Mouse (Mus musculus): ENCODE measurements around the gene Cox19. TPM values are rescaled to one million over a fixed set of nuclear protein-coding genes. Genes with fewer than 3 reads are reported as not detected.
A peak's percentile ranks its signal among the peaks of the same experiment; 100 is the strongest.

The Cox19 gene
- polyA plus RNA-seq, 1 experiment from 2014 or later: 131 TPM

DNA sequence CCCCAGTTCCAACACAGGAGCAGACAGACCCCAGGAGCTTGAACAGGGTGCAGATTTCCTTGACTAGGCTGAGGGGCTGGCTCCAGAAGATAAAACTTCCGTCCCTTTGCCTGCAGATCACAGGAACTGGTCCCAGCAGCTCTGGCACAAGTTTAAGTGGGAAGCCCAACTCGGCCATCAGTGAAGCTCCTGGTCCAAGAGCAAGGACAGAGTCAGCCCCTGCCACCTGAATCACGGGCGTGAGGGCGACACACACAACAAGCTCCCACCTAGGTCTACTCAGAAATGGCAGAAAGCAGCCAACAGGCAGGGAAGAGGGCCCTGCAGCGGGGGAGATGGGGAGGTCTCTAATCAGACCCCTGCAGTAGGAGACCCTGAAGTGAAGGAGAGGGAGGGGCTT lies 19.1 kb upstream of the Cox19 start:
- Histone ChIP-seq H3K4me2 (replicated peaks) (no peak overlapping the region), H3K36me3 (no peaks in the 10 kb centered on the region), H3K9ac (replicated peaks) (peak overlapping the region; percentile 89; the same call in 1 of the 2 replicates), H3K27ac (no peak overlapping the region), H3K4me1 (replicated peaks) (peaks cover 34% of the 10 kb centered on the region), H3K9me3 (no peaks in the 10 kb centered on the region), H3K27me3 (no peaks in the 10 kb centered on the region), H3K4me3 (replicated peaks) (no peak overlapping the region)
- WGBS: 91% methylated on average over 6 of the region's 6 CpGs
- no peak for ATAC-seq

GRCm38 (mm10) chr5:139368638-139369320 lies 17.6 kb upstream of the Cox19 start:
- Histone ChIP-seq H3K27ac (no peak overlapping the region), H3K27me3 (no peaks in the 10 kb centered on the region), H3K9ac (replicated peaks) (no peak overlapping the region), H3K9me3 (no peaks in the 10 kb centered on the region), H3K36me3 (no peaks in the 10 kb centered on the region), H3K4me1 (replicated peaks) (peaks cover 45% of the 10 kb centered on the region), H3K4me3 (replicated peaks) (no peak overlapping the region), H3K4me2 (replicated peaks) (no peak overlapping the region)
- WGBS: 85% methylated on average over 11 of the region's 11 CpGs
- ATAC-seq: no peak

- H3K27ac ChIP-seq: no peak overlapping the region
Observed at GRCm38 (mm10) chr5:139367884-139368458, 16.8 kb upstream of the Cox19 start.

GRCm38 (mm10) chr5:139366484-139366883 lies 15.3 kb upstream of the Cox19 start:
- Histone ChIP-seq H3K4me3 (replicated peaks) (no peak overlapping the region), H3K4me1 (replicated peaks) (peaks cover 34% of the 10 kb centered on the region), H3K27me3 (no peaks in the 10 kb centered on the region), H3K9ac (replicated peaks) (no peak overlapping the region), H3K4me2 (replicated peaks) (no peak overlapping the region), H3K27ac (no peak overlapping the region), H3K36me3 (peaks cover 12% of the 10 kb centered on the region; the same call in 1 of the 2 replicates), H3K9me3 (no peaks in the 10 kb centered on the region)
- no peak for ATAC-seq
- 77% methylated on average over 11 of the region's 11 CpGs for WGBS

More at GRCm38 (mm10) chr5:139367884-139368458, 16.8 kb upstream of the Cox19 start:
- ATAC-seq: no peak
- Histone ChIP-seq H3K4me2 (replicated peaks) (no peak overlapping the region), H3K36me3 (peaks cover under 1% of the 10 kb centered on the region; the same call in 1 of the 2 replicates), H3K4me3 (replicated peaks) (no peak overlapping the region), H3K4me1 (replicated peaks) (peaks cover 45% of the 10 kb centered on the region), H3K9ac (replicated peaks) (no peak overlapping the region), H3K27me3 (no peaks in the 10 kb centered on the region), H3K9me3 (no peaks in the 10 kb centered on the region)
- WGBS: 89% methylated on average over 4 of the region's 4 CpGs

- no peak for ATAC-seq
- no peaks in the 10 kb centered on the region for H3K9me3 ChIP-seq
- no peak overlapping the region for H3K4me2 ChIP-seq (replicated peaks)
- no peak overlapping the region for H3K4me3 ChIP-seq (replicated peaks)
- H3K27ac ChIP-seq: no peak overlapping the region
- WGBS: 89% methylated on average over 1 of the region's 1 CpGs
- peaks cover 28% of the 10 kb centered on the region for H3K4me1 ChIP-seq (replicated peaks)
- H3K9ac ChIP-seq (replicated peaks): no peak overlapping the region
- peaks cover 12% of the 10 kb centered on the region; the same call in 1 of the 2 replicates for H3K36me3 ChIP-seq
- no peaks in the 10 kb centered on the region for H3K27me3 ChIP-seq
Observed at GRCm38 (mm10) chr5:139365827-139366226, 14.6 kb upstream of the Cox19 start.

GRCm38 (mm10) chr5:139364911-139365571 lies 13.8 kb upstream of the Cox19 start:
- Histone ChIP-seq H3K9me3 (no peaks in the 10 kb centered on the region), H3K4me1 (replicated peaks) (peaks cover 21% of the 10 kb centered on the region), H3K4me2 (replicated peaks) (no peak overlapping the region), H3K9ac (replicated peaks) (peak overlapping the region; percentile 39; the same call in 1 of the 2 replicates), H3K27me3 (no peaks in the 10 kb centered on the region), H3K36me3 (peaks cover 17% of the 10 kb centered on the region; the same call in 1 of the 2 replicates), H3K4me3 (replicated peaks) (no peak overlapping the region), H3K27ac (no peak overlapping the region; the same call in 1 of the 2 replicates)
- 39% methylated on average over 5 of the region's 5 CpGs for WGBS
- ATAC-seq: peak; percentile 35

GRCm38 (mm10) chr5:139364260-139364910 lies 13.2 kb upstream of the Cox19 start:
- H3K9ac ChIP-seq (replicated peaks): no peak overlapping the region
- H3K4me2 ChIP-seq (replicated peaks): no peak overlapping the region
- no peak overlapping the region for H3K4me3 ChIP-seq (replicated peaks)
- peaks cover 17% of the 10 kb centered on the region; the same call in 1 of the 2 replicates for H3K36me3 ChIP-seq
- H3K9me3 ChIP-seq: no peaks in the 10 kb centered on the region
- 40% methylated on average over 12 of the region's 12 CpGs for WGBS
- peak; percentile 73 for ATAC-seq
- no peak overlapping the region; the same call in 1 of the 2 replicates for H3K27ac ChIP-seq
- H3K4me1 ChIP-seq (replicated peaks): peaks cover 15% of the 10 kb centered on the region
- H3K27me3 ChIP-seq: no peaks in the 10 kb centered on the region

DNA sequence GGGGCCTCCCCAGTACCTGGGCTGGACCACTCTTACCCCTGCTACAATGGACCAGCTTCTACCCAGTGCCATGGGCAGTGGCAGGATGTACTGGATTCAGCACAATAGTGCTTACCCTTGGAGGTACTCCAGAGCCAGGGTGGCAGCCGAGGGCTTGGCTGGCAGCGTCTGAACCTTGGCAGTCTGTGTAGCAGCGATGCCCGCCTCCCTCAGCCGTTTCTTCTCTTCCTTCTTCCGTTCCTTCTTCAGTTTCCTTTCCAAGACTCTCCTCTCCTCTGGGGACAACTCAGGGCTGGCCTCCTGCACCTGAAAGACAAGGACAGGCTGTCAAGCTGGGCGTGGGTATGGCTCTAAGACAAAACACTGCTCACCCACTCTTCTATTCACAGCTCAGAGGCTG lies 12.6 kb upstream of the Cox19 start:
- 62% methylated on average over 7 of the region's 7 CpGs for WGBS
- Histone ChIP-seq H3K36me3 (peaks cover 17% of the 10 kb centered on the region; the same call in 1 of the 2 replicates), H3K4me1 (replicated peaks) (peaks cover 14% of the 10 kb centered on the region), H3K9me3 (no peaks in the 10 kb centered on the region), H3K27me3 (no peaks in the 10 kb centered on the region), H3K9ac (replicated peaks) (no peak overlapping the region), H3K27ac (no peak overlapping the region), H3K4me3 (replicated peaks) (no peak overlapping the region), H3K4me2 (replicated peaks) (no peak overlapping the region)
- peak; percentile 40; the same call in 1 of the 2 replicates for ATAC-seq

- 96% methylated on average over 5 of the region's 5 CpGs for WGBS
- H3K9ac ChIP-seq (replicated peaks): no peak overlapping the region
- H3K4me3 ChIP-seq (replicated peaks): no peak overlapping the region
- peaks cover under 1% of the 10 kb centered on the region; the same call in 1 of the 2 replicates for H3K4me1 ChIP-seq (replicated peaks)
- peaks cover 17% of the 10 kb centered on the region; the same call in 1 of the 2 replicates for H3K36me3 ChIP-seq
- H3K9me3 ChIP-seq: no peaks in the 10 kb centered on the region
- ATAC-seq: no peak
- no peaks in the 10 kb centered on the region for H3K27me3 ChIP-seq
- H3K27ac ChIP-seq: no peak overlapping the region
- no peak overlapping the region for H3K4me2 ChIP-seq (replicated peaks)
Observed at GRCm38 (mm10) chr5:139359244-139359643, 8.0 kb upstream of the Cox19 start.

DNA sequence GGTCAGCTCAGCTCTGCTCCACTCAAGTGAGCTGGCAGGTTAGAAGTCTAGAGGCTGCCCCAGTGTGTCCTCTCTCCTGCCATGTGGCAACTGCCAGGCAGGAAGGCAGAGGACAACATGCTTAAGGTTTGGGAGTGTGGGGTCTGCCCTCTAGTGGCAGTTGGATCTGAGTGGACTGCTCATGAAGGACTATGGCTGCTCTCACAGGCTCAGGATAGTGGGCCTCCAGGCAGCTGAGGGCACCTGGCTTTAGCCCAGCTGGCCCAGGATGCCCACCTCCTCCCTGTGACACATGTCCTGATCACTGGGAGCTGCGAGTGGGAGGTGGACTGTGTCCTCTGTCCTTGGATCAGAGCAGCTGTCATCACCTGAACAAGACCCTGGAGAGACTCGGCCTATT lies 7.4 kb upstream of the Cox19 start:
- Histone ChIP-seq H3K27ac (no peak overlapping the region), H3K4me3 (replicated peaks) (no peak overlapping the region), H3K4me2 (replicated peaks) (no peak overlapping the region), H3K27me3 (no peaks in the 10 kb centered on the region), H3K9me3 (no peaks in the 10 kb centered on the region), H3K4me1 (replicated peaks) (no peaks in the 10 kb centered on the region), H3K36me3 (peaks cover 17% of the 10 kb centered on the region; the same call in 1 of the 2 replicates), H3K9ac (replicated peaks) (no peak overlapping the region)
- no peak for ATAC-seq
- 85% methylated on average over 2 of the region's 2 CpGs for WGBS

DNA sequence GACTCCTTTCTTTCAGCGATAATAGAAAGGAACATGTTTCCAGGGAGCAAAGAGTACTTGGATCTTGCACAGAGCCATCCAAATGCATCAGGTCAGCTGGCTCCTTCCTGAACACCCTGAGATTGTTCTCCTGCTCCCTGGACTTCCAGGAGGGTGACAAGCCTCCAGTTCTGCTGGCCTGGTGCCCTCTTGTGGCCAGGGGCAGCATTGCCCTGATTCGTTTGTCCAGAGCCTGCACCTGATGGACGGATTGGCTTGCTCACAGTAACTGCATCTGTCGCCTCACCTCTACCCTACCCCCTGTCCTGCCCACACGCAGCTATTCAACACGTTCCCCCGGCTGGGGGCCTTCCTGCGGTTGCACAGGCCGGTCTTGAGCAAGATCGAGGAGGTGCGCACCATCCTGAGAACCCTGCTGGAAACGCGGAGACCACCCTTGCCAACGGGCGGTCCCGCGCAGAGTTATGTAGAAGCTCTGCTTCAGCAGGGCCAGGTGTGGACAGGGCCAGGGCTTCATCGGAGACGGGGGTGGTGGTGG lies 4.1 kb upstream of the Cox19 start:
- peaks cover 7% of the 10 kb centered on the region; the same call in 1 of the 2 replicates for H3K27me3 ChIP-seq
- ATAC-seq: peak; percentile 21; the same call in 1 of the 2 replicates
- H3K4me3 ChIP-seq (replicated peaks): no peak overlapping the region
- no peak overlapping the region for H3K27ac ChIP-seq
- H3K9me3 ChIP-seq: no peaks in the 10 kb centered on the region
- H3K4me1 ChIP-seq (replicated peaks): peaks cover 9% of the 10 kb centered on the region
- WGBS: 33% methylated on average over 19 of the region's 19 CpGs
- peaks cover 2% of the 10 kb centered on the region; the same call in 1 of the 2 replicates for H3K36me3 ChIP-seq
- no peak overlapping the region for H3K4me2 ChIP-seq (replicated peaks)
- no peak overlapping the region for H3K9ac ChIP-seq (replicated peaks)

All from midbrain, embryonic 13.5 days (tissue).